In genomic region chr14:30579180-30579579, GRCm38 (mm10) we compare ENCODE assay signal across 16 mouse cellular contexts. TPM values are rescaled to one million over a fixed set of nuclear protein-coding genes. Genes with fewer than 3 reads are reported as not detected.
DNase-seq lines count a peak whose midpoint lies in the region; ATAC-seq and TF ChIP-seq lines count a peak whose summit lies in the region.
"Had no signal": no experiment of that assay in that cellular context is flagged by ENCODE, and none has a peak within 500 bp of the region (broad histone marks: within the 10 kb centered on the region; RNA-seq: fewer than 3 reads in every experiment).

No protein-coding gene starts in this region.

- H3K4me1 ChIP-seq in liver, adult 2 months (ENCODE audit: control insufficient read depth, insufficient read depth, low read length), result no peaks in the 10 kb centered on the region
- H3K4me1 ChIP-seq in bone marrow macrophage, adult 2 months (ENCODE audit: control insufficient read depth, insufficient read depth, low read length), result peaks cover 28% of the 10 kb centered on the region
- peaks cover 16% of the 10 kb centered on the region for H3K4me1 ChIP-seq in kidney, embryonic 14.5 days (ENCODE audit: control insufficient read depth, insufficient read depth, low read length)

- 75% methylated on average over 5 of the region's 5 CpGs for WGBS in liver, adult 2 months
- WGBS in kidney, embryonic 14.5 days, result 63% methylated on average over 5 of the region's 5 CpGs

- H3K79me2 ChIP-seq in liver, adult 2 months (ENCODE audit: control insufficient read depth, insufficient read depth, low read length), result no peaks in the 10 kb centered on the region

- no peaks in the 10 kb centered on the region for H3K27me3 ChIP-seq in liver, adult 2 months (ENCODE audit: control insufficient read depth, insufficient read depth, low read length)
- H3K27me3 ChIP-seq in kidney, embryonic 14.5 days (ENCODE audit: control insufficient read depth, insufficient read depth, low read length), result no peaks in the 10 kb centered on the region
- H3K27me3 ChIP-seq: liver, embryonic 13.5 days had no signal

- no peak overlapping the region for H3K9ac ChIP-seq in liver, adult 2 months (ENCODE audit: low read depth, low read length)
- H3K9ac ChIP-seq in kidney, embryonic 14.5 days (ENCODE audit: low read depth, low read length), result no peak overlapping the region
- H3K9ac ChIP-seq: liver, embryonic 13.5 days had no signal

- H3K27ac ChIP-seq in liver, adult 2 months (replicated peaks; ENCODE audit: insufficient read depth, low read depth, low read length), result peak overlapping the region; percentile 18; the same call in 1 of the 2 replicates
- H3K27ac ChIP-seq in bone marrow macrophage, adult 2 months (ENCODE audit: insufficient read depth, low read depth, low read length), result peak overlapping the region; percentile 77
- H3K27ac ChIP-seq in kidney, embryonic 14.5 days (ENCODE audit: low read depth, low read length), result no peak overlapping the region
- H3K27ac ChIP-seq: hindbrain, postnatal 0 days; liver, embryonic 13.5 days had no signal

- peak; percentile 61 for ATAC-seq in megakaryocyte progenitor cell, adult 5-6 weeks (replicated peaks; ENCODE audit: poor library complexity)
- ATAC-seq in kidney, embryonic 14.5 days (ENCODE audit: low FRiP score, low TSS enrichment), result no peak
- ATAC-seq: forebrain, embryonic 14.5 days; hindbrain, postnatal 0 days had no signal

- DNase-seq in liver, adult 2 months (ENCODE audit: extremely low read depth, low read depth, low spot score), result peak; percentile 44
- no peak for DNase-seq in liver
- DNase-seq in CD4-positive, CD25-positive, alpha-beta regulatory T cell, adult 2 months (ENCODE audit: low read depth, low spot score), result peak; percentile 59
- no peak for DNase-seq in cerebellum, adult 18-20 months
- no peak for DNase-seq in urinary bladder, postnatal 25 days (ENCODE audit: low spot score)
- DNase-seq: adrenal gland, postnatal 25 days; gastrocnemius, postnatal 25 days; kidney, postnatal 10 days; layer of hippocampus, adult 9-11 months; liver, embryonic 13.5 days; lung, postnatal 36 days had no signal

- TF ChIP-seq POLR2A in liver, adult 2 months (IDR thresholded peaks at IDR 0.05; ENCODE audit: extremely low read depth, insufficient read depth, low read length), result no peak
- TF ChIP-seq POLR2A in bone marrow macrophage, adult 2 months (IDR thresholded peaks at IDR 0.05; ENCODE audit: borderline replicate concordance, low read depth, low read length), result no peak

- H3K36me3 ChIP-seq in liver, adult 2 months (ENCODE audit: control insufficient read depth, insufficient read depth, low read length), result peaks cover 4% of the 10 kb centered on the region
- peaks cover 16% of the 10 kb centered on the region for H3K36me3 ChIP-seq in kidney, embryonic 14.5 days (ENCODE audit: control insufficient read depth, insufficient read depth, low read length)

- H3K9me3 ChIP-seq in kidney, embryonic 14.5 days (ENCODE audit: control insufficient read depth, low read length), result no peaks in the 10 kb centered on the region
- H3K9me3 ChIP-seq: liver, embryonic 13.5 days had no signal

- no peak for TF ChIP-seq CTCF in liver, adult 2 months (IDR thresholded peaks at IDR 0.05; ENCODE audit: low read depth, low read length)
- TF ChIP-seq CTCF in bone marrow macrophage, adult 2 months (IDR thresholded peaks at IDR 0.05; ENCODE audit: low read depth, low read length), result no peak

- no peak overlapping the region for H3K4me3 ChIP-seq in liver, adult 2 months (ENCODE audit: insufficient read depth, low read depth, low read length)
- H3K4me3 ChIP-seq in bone marrow macrophage, adult 2 months (ENCODE audit: insufficient read depth, low read length), result 0 out of 2 replicates have a peak overlapping the region, but pooled peaks have one; percentile 5
- H3K4me3 ChIP-seq in kidney, embryonic 14.5 days (ENCODE audit: low read length), result no peak overlapping the region
- H3K4me3 ChIP-seq: liver, embryonic 13.5 days had no signal

- H3K4me2 ChIP-seq in kidney, embryonic 14.5 days (replicated peaks; ENCODE audit: low read depth, low read length), result no peak overlapping the region
- H3K4me2 ChIP-seq: liver, embryonic 13.5 days had no signal

RNA-seq across cellular contexts. Expression of gene Tkt, which starts 31.0 kb away (rescaled TPM):
- total RNA-seq in liver, adult 2 months (2014; rRNA removed), result 115 and 116 TPM in 2 replicates
- polyA plus RNA-seq in liver, adult 2 months (2012; rRNA removed), result 114 and 166 TPM in 2 replicates
- 305 and 412 TPM in 2 replicates for polyA plus RNA-seq in bone marrow macrophage, adult 2 months (2012; ENCODE audit: insufficient read depth, insufficient read length, missing spikeins)
- 220 and 295 TPM in 2 replicates for total RNA-seq in megakaryocyte progenitor cell, adult 5-6 weeks (2015)
- total RNA-seq in megakaryocyte progenitor cell, adult 5-6 weeks (2017), result 788 and 880 TPM in 2 replicates
- 94.0 and 174 TPM in 2 replicates for polyA plus RNA-seq in kidney, embryonic 14.5 days (2014; fragmentation: Nextera tagmentation; extraction: Ambion mirVana)

RNA-seq across cellular contexts. Expression of gene Prkcd, which starts 46.8 kb away (rescaled TPM):
- 7.7 and 9.5 TPM in 2 replicates for total RNA-seq in liver, adult 2 months (2014; rRNA removed)
- 6.7 and 14.9 TPM in 2 replicates for polyA plus RNA-seq in liver, adult 2 months (2012; rRNA removed)
- polyA plus RNA-seq in bone marrow macrophage, adult 2 months (2012; ENCODE audit: insufficient read depth, insufficient read length, missing spikeins), result 404 TPM in 2 replicates
- total RNA-seq in megakaryocyte progenitor cell, adult 5-6 weeks (2015), result 71.8 and 84.3 TPM in 2 replicates
- 106 and 118 TPM in 2 replicates for total RNA-seq in megakaryocyte progenitor cell, adult 5-6 weeks (2017)
- 33.4 and 37.0 TPM in 2 replicates for polyA plus RNA-seq in kidney, embryonic 14.5 days (2014; fragmentation: Nextera tagmentation; extraction: Ambion mirVana)

Comparison
In these comparisons a context has a peak if more than half of its experiments do, and no peak if none do; other contexts are left out.
1. DNase-seq: peak in liver, adult 2 months (single experiment) and CD4-positive, CD25-positive, alpha-beta regulatory T cell, adult 2 months (single experiment); none in liver (single experiment), cerebellum, adult 18-20 months (0 of 2) and urinary bladder, postnatal 25 days (single experiment).
2. RNA of gene Prkcd, which starts 46.8 kb away (polyA plus RNA-seq): 404 TPM in bone marrow macrophage, adult 2 months; 33.4 to 37.0 TPM in kidney, embryonic 14.5 days and 6.7 to 14.9 TPM in liver, adult 2 months; every median in the first group is over 10 times any median in the second.